Mouse (Mus musculus): ENCODE measurements around the gene Fbxo3. TPM values are rescaled to one million over a fixed set of nuclear protein-coding genes. Genes with fewer than 3 reads are reported as not detected.
"Not testable (repeated sequence)": the region's sequence is repeated elsewhere in the genome, so short reads cannot be mapped to it uniquely, and the experiment has no call there.

The Fbxo3 gene
- total RNA-seq, 4 experiments from 2014 or later, result 51.5 to 57.2 (median 52.1) TPM

DNA sequence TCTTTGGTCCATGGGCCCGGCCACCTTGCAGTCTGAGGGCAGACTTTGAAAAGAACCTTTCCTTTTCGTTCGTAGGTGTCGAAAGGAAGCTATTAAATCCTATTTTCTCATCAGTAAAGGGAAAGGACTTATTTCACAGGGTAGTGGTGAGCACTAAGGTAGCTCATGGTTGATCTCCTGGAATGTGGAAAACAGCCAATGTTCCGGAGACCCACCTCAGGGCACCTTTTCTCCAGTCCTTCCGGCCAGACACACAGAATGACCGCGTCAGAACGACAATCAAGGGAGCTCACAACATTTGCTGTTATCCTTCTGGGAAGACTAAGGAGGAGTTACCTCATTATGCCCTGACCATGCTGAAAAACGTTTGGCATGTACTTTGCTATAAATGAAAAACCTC is 68.7 kb downstream of the Fbxo3 start:
- DNase-seq (ENCODE audit: low spot score), result no peak

DNA sequence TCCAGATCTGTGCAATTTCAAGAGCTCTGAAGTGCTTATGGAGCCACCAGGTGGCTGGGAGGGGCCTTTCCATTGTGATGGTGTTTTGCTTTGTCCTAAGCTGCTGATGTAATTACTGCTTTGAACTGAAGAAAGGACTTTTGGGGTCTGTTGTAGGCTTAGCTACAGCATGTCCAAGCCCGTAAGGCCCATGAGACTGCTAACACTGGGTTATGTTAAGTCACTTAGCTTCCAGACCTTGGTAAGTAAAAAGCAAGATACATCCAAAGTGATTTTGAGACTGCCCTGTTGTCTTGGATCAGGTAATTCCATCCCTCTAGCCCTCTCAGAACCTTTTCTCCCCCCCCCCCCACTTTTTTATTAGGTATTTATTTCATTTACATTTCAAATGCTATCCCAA is 69.3 kb downstream of the Fbxo3 start:
- DNase-seq (ENCODE audit: low spot score), result not testable (repeated sequence)

DNA sequence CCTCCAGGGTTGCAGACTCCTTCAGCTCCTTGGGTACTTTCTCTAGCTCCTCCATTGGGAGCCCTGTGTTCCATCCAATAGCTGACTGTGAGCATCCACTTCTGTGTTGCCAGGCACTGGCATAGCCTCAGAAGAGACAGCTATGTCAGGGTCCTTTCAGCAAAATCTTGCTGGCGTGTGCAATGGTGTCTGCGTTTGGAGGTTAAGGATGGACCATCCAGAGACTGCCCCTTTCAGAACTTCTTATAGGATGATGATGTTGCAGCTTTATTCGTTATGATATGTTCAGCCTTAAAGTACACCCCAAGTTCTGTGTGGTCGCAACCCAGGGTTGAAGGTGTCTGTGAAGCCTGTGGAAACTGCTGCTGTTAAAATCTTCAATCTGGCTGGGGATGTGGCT is 69.9 kb downstream of the Fbxo3 start:
- not testable (repeated sequence) for DNase-seq (ENCODE audit: low spot score)

DNA sequence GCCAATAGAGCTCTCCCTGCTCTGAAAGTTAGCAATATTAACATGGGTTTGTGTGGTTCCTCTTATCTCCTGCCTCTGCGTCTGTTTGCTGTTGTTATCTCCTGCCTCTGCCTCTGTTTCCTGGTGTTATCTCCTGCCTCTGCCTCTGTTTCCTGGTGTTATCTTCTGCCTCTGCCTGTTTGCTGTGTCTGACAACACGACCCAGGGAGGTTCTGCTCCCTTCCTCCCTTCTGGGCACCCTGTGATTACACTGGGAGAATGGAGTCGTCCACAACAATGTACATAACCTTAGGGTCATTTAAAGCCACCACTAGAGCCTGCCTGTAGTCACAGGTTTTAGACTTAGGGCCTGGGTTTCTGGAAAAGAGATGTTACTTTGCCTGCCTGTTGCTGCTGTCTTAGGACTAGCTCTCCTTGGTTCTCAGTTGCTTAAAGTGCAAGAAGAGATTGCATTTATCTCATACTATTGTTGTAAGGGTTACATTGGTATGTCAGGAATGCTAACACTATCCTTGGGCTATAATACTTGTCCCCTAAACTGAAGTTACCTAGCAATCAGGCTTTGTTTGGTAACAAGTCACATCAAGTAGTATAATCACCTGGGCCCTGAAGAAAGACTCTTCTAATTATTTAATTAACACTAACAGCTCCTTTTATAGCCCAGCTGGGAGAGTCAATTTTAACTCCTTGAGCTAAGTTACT is 71.2 kb downstream of the Fbxo3 start:
- DNase-seq (ENCODE audit: low spot score), result no peak

DNA sequence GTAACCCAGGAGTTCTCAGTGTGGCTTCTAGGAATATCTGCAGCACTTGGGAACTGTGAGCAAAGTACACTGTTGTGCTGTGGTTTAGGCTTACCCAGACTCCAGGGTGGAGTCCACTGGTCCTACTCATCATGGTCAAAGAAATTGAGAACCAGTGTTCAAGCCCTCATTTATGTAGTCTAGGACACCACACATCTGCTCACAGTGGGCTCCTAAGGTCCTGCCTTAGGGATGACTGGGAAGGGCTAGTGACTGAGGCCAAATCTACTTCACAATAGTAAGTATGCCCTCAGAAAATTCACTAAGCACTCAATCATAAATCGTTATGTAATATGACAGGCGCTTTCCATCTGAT is 71.7 kb downstream of the Fbxo3 start:
- no peak for DNase-seq (ENCODE audit: low spot score)

DNA sequence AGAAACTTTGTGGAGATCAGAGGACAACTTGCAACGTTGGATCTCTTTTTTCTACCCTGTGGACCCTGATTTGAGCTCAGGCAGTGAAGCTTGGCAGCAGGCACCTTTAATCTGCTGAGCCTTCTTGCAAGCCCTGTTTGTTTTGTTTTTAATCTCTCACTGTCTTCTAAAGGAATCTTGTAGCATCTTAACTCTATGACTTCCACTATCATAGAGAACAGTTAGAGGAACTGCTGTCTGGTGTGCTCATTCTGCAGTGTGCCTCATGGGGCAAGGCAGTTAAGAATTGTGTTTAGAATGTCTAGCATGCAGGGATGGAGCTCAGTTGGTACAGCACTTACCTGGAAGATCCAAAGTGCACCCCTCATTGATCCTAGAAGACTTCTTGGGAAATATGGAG is 72.4 kb downstream of the Fbxo3 start:
- no peak for DNase-seq (ENCODE audit: low spot score)

DNA sequence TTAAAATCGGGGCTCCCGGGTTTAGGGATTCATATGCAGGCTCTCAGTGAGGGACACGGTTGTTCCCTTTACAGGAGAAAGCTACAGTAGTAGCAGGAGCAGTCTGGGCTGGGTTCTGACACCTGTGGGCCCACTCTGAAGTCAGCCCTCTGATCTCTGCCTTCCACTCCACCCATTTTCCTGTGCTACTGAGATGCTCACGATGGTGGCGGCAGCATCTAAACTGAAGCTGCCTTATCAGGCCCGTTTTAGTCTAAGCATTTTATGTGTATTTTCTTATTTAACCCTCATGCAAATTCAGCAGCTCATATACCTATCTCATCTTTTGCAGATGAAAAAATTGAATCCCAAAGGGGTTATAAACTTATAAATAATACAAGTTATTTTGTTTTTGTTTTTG is 77.3 kb downstream of the Fbxo3 start:
- DNase-seq (ENCODE audit: low spot score), result no peak

DNA sequence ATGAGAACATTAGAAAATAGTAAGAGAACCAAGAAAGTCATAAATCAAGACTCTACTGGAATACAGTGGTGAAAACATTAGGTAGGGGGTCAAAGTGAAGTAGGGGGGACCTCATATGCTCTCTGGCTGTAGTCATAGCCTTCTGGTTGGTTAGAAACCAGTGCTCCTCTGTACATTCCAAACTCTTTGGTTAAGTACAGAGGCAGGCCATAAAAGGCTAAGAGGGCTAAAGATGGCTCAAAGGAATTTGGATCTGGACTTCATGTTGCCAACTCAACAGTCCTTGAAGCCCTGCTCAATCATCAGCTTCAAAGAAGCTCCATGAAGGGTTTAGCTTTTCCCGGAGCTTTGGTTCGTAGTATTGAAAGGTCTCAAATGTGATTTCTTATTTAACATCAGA is 81.5 kb downstream of the Fbxo3 start:
- not testable (repeated sequence) for DNase-seq (ENCODE audit: low spot score)

DNA sequence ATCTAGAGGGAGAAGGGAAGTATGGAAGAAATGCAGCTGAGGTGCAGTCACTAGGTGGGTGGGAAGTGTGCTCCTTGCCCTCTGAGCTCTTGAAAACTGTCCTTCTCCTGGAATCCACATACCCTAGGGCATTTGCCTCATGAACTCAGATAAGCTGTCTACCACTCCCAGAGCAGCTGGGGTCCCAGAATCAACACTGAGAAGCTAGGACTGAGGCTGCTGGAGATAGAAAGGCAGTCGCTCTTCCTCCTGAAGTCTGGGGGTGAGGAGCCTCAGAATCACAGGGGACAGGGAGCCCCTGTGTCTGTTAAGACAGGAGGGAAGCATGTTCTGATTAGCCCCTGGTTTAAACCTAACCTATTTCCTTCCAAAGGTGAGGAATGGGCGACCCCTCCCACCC is 82.0 kb downstream of the Fbxo3 start:
- no peak for DNase-seq (ENCODE audit: low spot score)

DNA sequence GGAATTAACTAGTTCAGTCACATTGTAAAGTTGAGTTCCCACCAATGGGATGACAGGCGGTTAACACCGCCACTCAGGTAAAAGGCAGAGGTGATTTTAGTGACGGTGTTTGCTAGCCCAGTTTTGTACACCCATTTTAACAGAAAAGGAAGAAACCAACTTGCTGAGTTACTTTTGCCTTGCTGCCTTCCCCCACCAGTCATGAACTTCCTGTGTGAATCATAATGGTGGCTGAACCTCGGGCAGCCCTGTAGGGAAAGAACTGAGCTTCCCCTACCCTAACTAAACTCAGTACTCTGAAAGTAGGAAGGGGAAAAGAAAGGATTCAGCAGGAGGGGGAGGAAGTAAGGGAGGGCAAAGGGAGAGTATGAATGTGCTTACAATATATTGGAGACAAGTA is 82.5 kb downstream of the Fbxo3 start:
- DNase-seq (ENCODE audit: low spot score), result no peak

DNA sequence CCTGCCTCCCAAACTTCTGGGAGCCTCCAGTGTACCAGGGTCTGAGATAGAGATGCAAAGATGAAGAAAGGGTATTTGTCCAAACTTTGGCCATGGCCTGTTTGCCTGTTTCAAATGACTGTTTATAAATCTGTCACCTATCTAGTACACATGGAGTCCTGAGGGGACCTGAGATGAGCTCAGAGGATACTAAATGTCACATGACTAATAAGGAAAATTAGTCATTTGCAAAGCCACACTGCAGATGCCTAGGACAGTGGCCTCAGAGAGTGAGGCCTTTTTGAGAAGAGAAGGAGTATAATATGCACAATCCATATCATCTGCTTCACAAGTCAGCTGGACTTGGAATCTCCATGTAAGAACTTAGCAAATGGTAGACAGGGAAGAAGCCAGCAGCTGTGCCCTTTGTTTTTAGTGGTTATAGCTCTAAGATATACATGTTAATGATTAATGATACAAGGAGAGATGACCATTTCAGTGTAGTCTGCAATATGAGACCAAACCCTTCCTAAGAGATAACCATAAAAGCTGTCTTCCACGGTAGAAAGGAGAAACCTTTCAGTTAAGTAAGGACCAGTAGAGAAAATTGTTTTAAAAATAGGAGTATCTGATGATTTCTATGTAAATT is 83.8 kb downstream of the Fbxo3 start:
- not testable (repeated sequence) for DNase-seq (ENCODE audit: low spot score)

Other genes with a start within 250 kb of the Fbxo3 start
- 100 to 1,000 TPM; 148 to 197 (median 176) TPM for gene Caprin1, start 230.1 kb upstream of the Fbxo3 start, total RNA-seq (2022)
- gene Lmo2, start 69.7 kb upstream of the Fbxo3 start, total RNA-seq (2022), result 10 to 100 TPM; 25.6 to 27.7 (median 26.0) TPM
- gene 4931422A03Rik, start 640 bp downstream of the Fbxo3 start, total RNA-seq (2022), result not detected
- gene Gm10912, start 38.1 kb downstream of the Fbxo3 start, total RNA-seq (2022), result under 1 TPM in 2 of 4 experiments, not detected in 2; 0.20 to 0.41 TPM
- not detected for gene Gm10799, start 40.8 kb downstream of the Fbxo3 start, total RNA-seq (2022)
- gene Cd59b, start 42.1 kb downstream of the Fbxo3 start, total RNA-seq (2022), result 1 to 10 TPM; 2.3 to 4.7 (median 3.4) TPM
- 10 to 100 TPM; 55.7 to 60.2 (median 57.9) TPM for gene Cd59a, start 68.1 kb downstream of the Fbxo3 start, total RNA-seq (2022)
- 1 to 10 TPM in 1 of 4 experiments, under 1 TPM in 2, not detected in 1; 0.56 to 1.4 (median 0.68) TPM for gene A930018P22Rik, start 95.0 kb downstream of the Fbxo3 start, total RNA-seq (2022)

Data from heart, adult 8-10 months (tissue).